Mouse (Mus musculus): ENCODE data around the gene Dpf1. TPM values are rescaled to one million over a fixed set of nuclear protein-coding genes. Genes with fewer than 3 reads are reported as not detected.

The Dpf1 gene
- total and polyA plus RNA-seq, 3 experiments = 10.2 to 17.3 TPM; not detected in 1

DNA sequence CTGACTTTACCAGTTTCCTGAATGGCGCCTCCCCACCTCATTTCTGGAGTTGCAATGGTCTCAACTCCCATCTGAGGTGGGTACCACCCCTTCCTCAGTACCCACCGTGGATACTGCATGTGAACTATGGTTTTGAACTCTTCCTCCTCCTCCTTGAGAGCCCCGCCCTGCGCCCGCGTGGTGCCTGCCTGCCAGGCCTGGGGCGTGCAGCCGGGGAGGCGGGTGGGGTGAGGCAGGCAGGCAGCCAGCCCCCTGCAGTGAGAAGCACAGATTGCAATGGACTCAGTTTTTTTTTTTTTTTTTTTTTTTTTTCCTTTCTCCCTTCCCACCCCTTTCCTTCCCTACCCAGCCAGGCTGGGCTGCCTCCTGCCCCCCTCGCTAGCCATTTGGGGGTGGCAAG lies 13.2 kb downstream of the Dpf1 start:
- DNase-seq (ENCODE audit: low read depth, low spot score) = no peak
- Histone ChIP-seq H3K4me3 (ENCODE audit: control insufficient read depth in 1 of 2, insufficient read depth in 1 of 2, low read depth in 2 of 2, low read length in 2 of 2) (no peak overlapping the region), H3K36me3 (ENCODE audit: control insufficient read depth in 1 of 2, insufficient read depth in 2 of 2, low read length in 2 of 2) (peaks cover 0 to 34% of the 10 kb centered on the region in 2 experiments; a peak in 2 of 4 replicates), H3K9ac (ENCODE audit: control insufficient read depth, low read depth, low read length, poor library complexity, severe bottlenecking) (no peak overlapping the region), H3K9me3 (replicated peaks; ENCODE audit: insufficient read depth, low read length) (no peaks in the 10 kb centered on the region), H3K79me2 (ENCODE audit: control insufficient read depth, insufficient read depth, low read length, poor library complexity) (no peaks in the 10 kb centered on the region), H3K27ac (ENCODE audit: control insufficient read depth, low read depth, low read length) (no peak overlapping the region), H3K4me1 (ENCODE audit: control insufficient read depth in 1 of 2, insufficient read depth in 2 of 2, low read length in 2 of 2) (peaks cover 28 to 42% of the 10 kb centered on the region in 2 experiments), H3K27me3 (ENCODE audit: control insufficient read depth in 1 of 2, insufficient read depth in 2 of 2, low read length in 2 of 2) (no peaks in the 10 kb centered on the region)
- TF ChIP-seq MAX (IDR thresholded peaks at IDR 0.05; ENCODE audit: low read length) (no peak), ZNF384 (IDR thresholded peaks at IDR 0.05; ENCODE audit: low read depth, low read length) (peak; percentile 74)

GRCm38 (mm10) chr7:29317558-29317957 lies 13.8 kb downstream of the Dpf1 start:
- no peaks in the 10 kb centered on the region for H3K79me2 ChIP-seq (ENCODE audit: control insufficient read depth, insufficient read depth, low read length, poor library complexity)
- DNase-seq (ENCODE audit: low read depth, low spot score) = peak; percentile 30
- H3K27me3 ChIP-seq (ENCODE audit: control insufficient read depth in 1 of 2, insufficient read depth in 2 of 2, low read length in 2 of 2) = no peaks in the 10 kb centered on the region
- peak overlapping the region; percentile 11; the same call in 1 of the 2 replicates for H3K9ac ChIP-seq (ENCODE audit: control insufficient read depth, low read depth, low read length, poor library complexity, severe bottlenecking)
- peaks cover 0 to 31% of the 10 kb centered on the region in 2 experiments; a peak in 2 of 4 replicates for H3K36me3 ChIP-seq (ENCODE audit: control insufficient read depth in 1 of 2, insufficient read depth in 2 of 2, low read length in 2 of 2)
- no peak overlapping the region for H3K4me3 ChIP-seq (ENCODE audit: control insufficient read depth in 1 of 2, insufficient read depth in 1 of 2, low read depth in 2 of 2, low read length in 2 of 2)
- H3K9me3 ChIP-seq (replicated peaks; ENCODE audit: insufficient read depth, low read length) = no peaks in the 10 kb centered on the region
- no peak overlapping the region for H3K27ac ChIP-seq (ENCODE audit: control insufficient read depth, low read depth, low read length)
- TF ChIP-seq ZNF384 (IDR thresholded peaks at IDR 0.05; ENCODE audit: low read depth, low read length) = no peak
- no peak for TF ChIP-seq GATA1 (IDR thresholded peaks at IDR 0.05; ENCODE audit: low read depth, low read length)
- TF ChIP-seq MXI1 (IDR thresholded peaks at IDR 0.05; ENCODE audit: low read depth, low read length) = no peak; the same call in 1 of the 2 replicates
- TF ChIP-seq NELFE (IDR thresholded peaks at IDR 0.05; ENCODE audit: low read depth, low read length) = no peak
- TF ChIP-seq MAFK (IDR thresholded peaks at IDR 0.05; ENCODE audit: borderline replicate concordance, low read depth, low read length) = no peak
- peaks cover 24 to 38% of the 10 kb centered on the region in 2 experiments for H3K4me1 ChIP-seq (ENCODE audit: control insufficient read depth in 1 of 2, insufficient read depth in 2 of 2, low read length in 2 of 2)

GRCm38 (mm10) chr7:29318115-29318911 lies 14.6 kb downstream of the Dpf1 start:
- Histone ChIP-seq H3K27ac (ENCODE audit: control insufficient read depth, low read depth, low read length) (peak overlapping the region; percentile 49), H3K9ac (ENCODE audit: control insufficient read depth, low read depth, low read length, poor library complexity, severe bottlenecking) (peak overlapping the region; percentile 48), H3K4me3 (ENCODE audit: control insufficient read depth in 1 of 2, insufficient read depth in 1 of 2, low read depth in 2 of 2, low read length in 2 of 2) (peak overlapping the region; percentile 48 to 49; a peak in 3 of 4 replicates), H3K4me1 (ENCODE audit: control insufficient read depth in 1 of 2, insufficient read depth in 2 of 2, low read length in 2 of 2) (peaks cover 20 to 31% of the 10 kb centered on the region in 2 experiments), H3K9me3 (replicated peaks; ENCODE audit: insufficient read depth, low read length) (no peaks in the 10 kb centered on the region), H3K36me3 (ENCODE audit: control insufficient read depth in 1 of 2, insufficient read depth in 2 of 2, low read length in 2 of 2) (peaks cover 0 to 27% of the 10 kb centered on the region in 2 experiments; a peak in 2 of 4 replicates), H3K27me3 (ENCODE audit: control insufficient read depth in 1 of 2, insufficient read depth in 2 of 2, low read length in 2 of 2) (no peaks in the 10 kb centered on the region), H3K79me2 (ENCODE audit: control insufficient read depth, insufficient read depth, low read length, poor library complexity) (no peaks in the 10 kb centered on the region)
- DNase-seq (ENCODE audit: low read depth, low spot score) = peak; percentile 86
- TF ChIP-seq ZNF384 (IDR thresholded peaks at IDR 0.05; ENCODE audit: low read depth, low read length) (peak; percentile 86), ZMIZ1 (IDR thresholded peaks at IDR 0.05; ENCODE audit: low read depth, low read length) (no peak), CHD2 (IDR thresholded peaks at IDR 0.05; ENCODE audit: low read length) (peak; percentile 43; the same call in 1 of the 2 replicates), ZKSCAN1 (IDR thresholded peaks at IDR 0.05; ENCODE audit: low read depth, low read length) (no peak), E2F4 (IDR thresholded peaks at IDR 0.05; ENCODE audit: borderline replicate concordance, low read depth, low read length) (no peak), TAL1 (IDR thresholded peaks at IDR 0.05; ENCODE audit: low read length) (peak; percentile 42; the same call in 1 of the 2 replicates), MXI1 (IDR thresholded peaks at IDR 0.05; ENCODE audit: low read depth, low read length) (peak; percentile 42; the same call in 1 of the 2 replicates), ELF1 (IDR thresholded peaks at IDR 0.05; ENCODE audit: low read depth, low read length) (no peak), BHLHE40 (IDR thresholded peaks at IDR 0.05; ENCODE audit: borderline replicate concordance, low read depth, low read length) (peak; percentile 5; the same call in 1 of the 2 replicates), NRF1 (IDR thresholded peaks at IDR 0.05; ENCODE audit: insufficient read depth, low read depth, low read length, poor library complexity, severe bottlenecking) (peak; percentile 40; the same call in 1 of the 2 replicates), RCOR1 (IDR thresholded peaks at IDR 0.05; ENCODE audit: low read depth, low read length) (peak; percentile 80), TCF12 (IDR thresholded peaks at IDR 0.05; ENCODE audit: low read depth, low read length) (peak; percentile 72), GABPA (IDR thresholded peaks at IDR 0.05; ENCODE audit: low read depth, low read length) (no peak), POLR2A (IDR thresholded peaks at IDR 0.05; ENCODE audit: control insufficient read depth in 1 of 2, insufficient read depth in 1 of 2, low read depth in 1 of 2, low read length in 2 of 2, poor library complexity in 1 of 2) (peak in 1 of 2 experiments; percentile 23; a peak in 1 of 4 replicates), GATA1 (IDR thresholded peaks at IDR 0.05; ENCODE audit: low read depth, low read length) (peak; percentile 57), EP300 (IDR thresholded peaks at IDR 0.05; ENCODE audit: low read depth in 1 of 2, low read length in 2 of 2) (peak; percentile 20 to 68; a peak in 3 of 4 replicates), ETS1 (IDR thresholded peaks at IDR 0.05; ENCODE audit: low read depth, low read length) (peak; percentile 14; the same call in 1 of the 2 replicates)
